ENCODE assay signal across 11 mouse cellular contexts in genomic region chr6:134119136-134119535, GRCm38 (mm10).
DNase-seq lines count a peak whose midpoint lies in the region; ATAC-seq and TF ChIP-seq lines count a peak whose summit lies in the region.
"Had no signal": no experiment of that assay in that cellular context is flagged by ENCODE, and none has a peak within 500 bp of the region (broad histone marks: within the 10 kb centered on the region; RNA-seq: fewer than 3 reads in every experiment).

No protein-coding gene starts in this region.

- H3K27ac ChIP-seq in limb, embryonic 12.5 days, result peak overlapping the region; percentile 60
- H3K27ac ChIP-seq in thymus, adult 2 months (ENCODE audit: control insufficient read depth, insufficient read depth, low read length), result no peak overlapping the region
- H3K27ac ChIP-seq: forebrain, embryonic 15.5 days; hindbrain, embryonic 15.5 days; liver, embryonic 15.5 days had no signal

- H3K27me3 ChIP-seq in limb, embryonic 12.5 days, result no peaks in the 10 kb centered on the region
- no peaks in the 10 kb centered on the region for H3K27me3 ChIP-seq in thymus, adult 2 months (ENCODE audit: control insufficient read depth, insufficient read depth, low read length)
- H3K27me3 ChIP-seq: forebrain, embryonic 15.5 days; hindbrain, embryonic 15.5 days; liver, embryonic 15.5 days; Patski had no signal

- ATAC-seq in limb, embryonic 12.5 days (ENCODE audit: insufficient number of reproducible peaks, insufficient read depth, low FRiP score, low TSS enrichment, low read depth), result peak; percentile 72; the same call in 1 of the 2 replicates
- ATAC-seq: forebrain, embryonic 15.5 days; Patski had no signal

- no peak overlapping the region for H3K9ac ChIP-seq in limb, embryonic 12.5 days (replicated peaks)
- H3K9ac ChIP-seq: forebrain, embryonic 15.5 days; hindbrain, embryonic 15.5 days; liver, embryonic 15.5 days had no signal

- no peak for TF ChIP-seq CTCF in thymus, adult 2 months (IDR thresholded peaks at IDR 0.05; ENCODE audit: borderline replicate concordance, control insufficient read depth, extremely low read depth, insufficient read depth, low read length, poor library complexity)

- TF ChIP-seq POLR2A in thymus, adult 2 months (IDR thresholded peaks at IDR 0.05; ENCODE audit: control insufficient read depth, extremely low read depth, insufficient read depth, low read length, poor library complexity), result no peak

- H3K4me1 ChIP-seq in limb, embryonic 12.5 days (replicated peaks), result peaks cover 27% of the 10 kb centered on the region
- H3K4me1 ChIP-seq in thymus, adult 2 months (replicated peaks; ENCODE audit: control insufficient read depth, insufficient read depth, low read length), result peaks cover 4% of the 10 kb centered on the region

- no peaks in the 10 kb centered on the region for H3K9me3 ChIP-seq in limb, embryonic 12.5 days
- H3K9me3 ChIP-seq: forebrain, embryonic 15.5 days; hindbrain, embryonic 15.5 days; liver, embryonic 15.5 days had no signal

- no peak overlapping the region for H3K4me3 ChIP-seq in limb, embryonic 12.5 days (replicated peaks)
- no peak overlapping the region for H3K4me3 ChIP-seq in thymus, adult 2 months (ENCODE audit: control insufficient read depth, insufficient read depth, low read length)
- H3K4me3 ChIP-seq: forebrain, embryonic 15.5 days; hindbrain, embryonic 15.5 days; liver, embryonic 15.5 days had no signal

- peaks cover 17% of the 10 kb centered on the region; the same call in 1 of the 2 replicates for H3K36me3 ChIP-seq in limb, embryonic 12.5 days
- no peaks in the 10 kb centered on the region for H3K36me3 ChIP-seq in thymus, adult 2 months (ENCODE audit: control insufficient read depth, insufficient read depth, low read length)
- H3K36me3 ChIP-seq: forebrain, embryonic 15.5 days; hindbrain, embryonic 15.5 days; liver, embryonic 15.5 days had no signal

- 7% methylated on average over 4 of the region's 4 CpGs for WGBS in limb, embryonic 12.5 days
- 89% methylated on average over 4 of the region's 4 CpGs for WGBS in thymus, adult 2 months

- H3K4me2 ChIP-seq in limb, embryonic 12.5 days, result no peak overlapping the region
- H3K4me2 ChIP-seq: forebrain, embryonic 15.5 days; hindbrain, embryonic 15.5 days; liver, embryonic 15.5 days had no signal

- peak; percentile 18 for DNase-seq in kidney, postnatal 14 days
- DNase-seq in kidney, adult 11 months, result no peak
- peak; percentile 41 for DNase-seq in NIH3T3 (ENCODE audit: low read depth)
- DNase-seq in embryo, embryonic 10.5 days (ENCODE audit: low spot score), result peak; percentile 35
- no peak for DNase-seq in thymus, postnatal 10 days (ENCODE audit: low spot score in 2 of 2)
- no peak for DNase-seq in thymus, adult 2 months

Comparison
In these comparisons a context has a peak if more than half of its experiments do, and no peak if none do; other contexts are left out.
1. DNase-seq: peak in kidney, postnatal 14 days (single experiment), NIH3T3 (single experiment) and embryo, embryonic 10.5 days (single experiment); none in kidney, adult 11 months (single experiment), thymus, postnatal 10 days (0 of 2) and thymus, adult 2 months (single experiment).